Mouse (Mus musculus): Measurements from ENCODE around the gene Rims3.

The Rims3 gene

GRCm38 (mm10) chr4:120893656-120894401 is 39.2 kb downstream of the Rims3 start:
- no peak for DNase-seq (ENCODE audit: low spot score)

- DNase-seq (ENCODE audit: low spot score), result no peak
These were observed 40.0 kb downstream of the Rims3 start for GRCm38 (mm10) chr4:120894584-120894983.

- DNase-seq (ENCODE audit: low spot score), result no peak
These were observed 40.6 kb downstream of the Rims3 start for GRCm38 (mm10) chr4:120895226-120895625.

- no peak for DNase-seq (ENCODE audit: low spot score)
These were observed 41.4 kb downstream of the Rims3 start for GRCm38 (mm10) chr4:120895810-120896584.

GRCm38 (mm10) chr4:120904533-120904932 is 49.9 kb downstream of the Rims3 start:
- DNase-seq (ENCODE audit: low spot score), result no peak

- no peak for DNase-seq (ENCODE audit: low spot score)
These were observed 51.0 kb downstream of the Rims3 start for GRCm38 (mm10) chr4:120905644-120906043.

GRCm38 (mm10) chr4:120909558-120910150 is 55.0 kb downstream of the Rims3 start:
- DNase-seq (ENCODE audit: low spot score), result peak; percentile 92

- no peak for DNase-seq (ENCODE audit: low spot score)
These were observed 56.5 kb downstream of the Rims3 start for GRCm38 (mm10) chr4:120911086-120911485.

GRCm38 (mm10) chr4:120912866-120913265 is 58.2 kb downstream of the Rims3 start:
- DNase-seq (ENCODE audit: low spot score), result no peak

- no peak for DNase-seq (ENCODE audit: low spot score)
These were observed 58.8 kb downstream of the Rims3 start for GRCm38 (mm10) chr4:120913443-120913842.

GRCm38 (mm10) chr4:120913861-120914260 is 59.2 kb downstream of the Rims3 start:
- no peak for DNase-seq (ENCODE audit: low spot score)

- no peak for DNase-seq (ENCODE audit: low spot score)
These were observed 59.9 kb downstream of the Rims3 start for GRCm38 (mm10) chr4:120914501-120914900.

GRCm38 (mm10) chr4:120921461-120921860 is 66.8 kb downstream of the Rims3 start:
- no peak for DNase-seq (ENCODE audit: low spot score)

GRCm38 (mm10) chr4:120924554-120925299 is 70.1 kb downstream of the Rims3 start, which contains the start of gene Exo5:
Gene Exo5, minus strand, starts transcription at chr4:120925017.
- peak; percentile 94 for DNase-seq (ENCODE audit: low spot score)

GRCm38 (mm10) chr4:120925386-120925785 is 70.8 kb downstream of the Rims3 start:
- DNase-seq (ENCODE audit: low spot score), result peak; percentile 47

- DNase-seq (ENCODE audit: low spot score), result no peak
These were observed 74.1 kb downstream of the Rims3 start for GRCm38 (mm10) chr4:120928686-120929085.

- no peak for DNase-seq (ENCODE audit: low spot score)
These were observed 76.1 kb downstream of the Rims3 start for GRCm38 (mm10) chr4:120930736-120931135.

GRCm38 (mm10) chr4:120935006-120935405 is 80.4 kb downstream of the Rims3 start:
- DNase-seq (ENCODE audit: low spot score), result no peak

Measured in retina, embryonic 14.5 days (tissue).